Mouse (Mus musculus) kidney, embryonic 15.5 days (tissue): ENCODE measurements around the gene Gpr107. TPM values are rescaled to one million over a fixed set of nuclear protein-coding genes. Genes with fewer than 3 reads are reported as not detected.
A peak's percentile ranks its signal among the peaks of the same experiment; 100 is the strongest.
"Not testable (repeated sequence)": the region's sequence is repeated elsewhere in the genome, so short reads cannot be mapped to it uniquely, and the experiment has no call there.

ENCODE experiments used
- ATAC-seq: fragments of 200-750 bp; cut with Nextera tagmentation; replicated peaks from 2 replicates; pipeline ENCODE4 v1.8.0; 2017; ENCODE audit warnings: moderate TSS enrichment; ENCODE audit not compliant: low FRiP score
- H3K27ac ChIP-seq: fragments of 300-500 bp; sonication (generic); 2 replicates; pipeline ENCODE4 v1.5.1; 2015; ENCODE audit warnings: mild to moderate bottlenecking, inconsistent platforms
- H3K27me3 ChIP-seq: fragments of 300-500 bp; sonication (generic); 2 replicates; pipeline ENCODE4 v1.6.1; 2015; ENCODE audit warnings: inconsistent platforms
- H3K36me3 ChIP-seq: fragments of 300-500 bp; sonication (generic); 2 replicates; pipeline ENCODE4 v1.6.1; 2015; ENCODE audit warnings: inconsistent platforms
- H3K4me1 ChIP-seq: fragments of 300-500 bp; sonication (generic); 2 replicates; pipeline ENCODE4 v1.6.1; 2015; ENCODE audit warnings: inconsistent platforms
- H3K4me2 ChIP-seq: fragments of 300-500 bp; sonication (generic); 2 replicates; pipeline ENCODE4 v1.6.1; 2015; ENCODE audit warnings: moderate library complexity, mild to moderate bottlenecking, inconsistent platforms
- H3K4me3 ChIP-seq: fragments of 300-500 bp; sonication (generic); replicated peaks from 2 replicates; pipeline ENCODE4 v1.5.1; 2015; ENCODE audit warnings: mild to moderate bottlenecking, inconsistent platforms
- H3K9ac ChIP-seq: fragments of 300-500 bp; sonication (generic); 2 replicates; pipeline ENCODE4 v1.6.1; 2015; ENCODE audit warnings: mild to moderate bottlenecking, inconsistent platforms
- H3K9me3 ChIP-seq: fragments of 300-500 bp; sonication (generic); replicated peaks from 2 replicates; pipeline ENCODE4 v1.6.1; 2016; ENCODE audit warnings: inconsistent platforms
- WGBS: fragments of 180-500 bp; shearing (Covaris S2); methylation state at CpG from one replicate; pipeline ENCODE4 v1.1.7; 2015; ENCODE audit warnings: mixed read lengths; 5-methylcytosine and 5-hydroxymethylcytosine counted together
- polyA plus RNA-seq: library from polyadenylated mRNA; unstranded; fragments of >200 nt; fragmentation: Nextera tagmentation; extraction: Ambion mirVana; gene quantifications from 2 replicates; pipeline ENCODE4 v1.2.1, GENCODE M21; 2015

Gpr107 gene
- polyA plus RNA-seq, 1 experiment from 2014 or later, result 37.0 TPM

- Histone ChIP-seq H3K27me3 (no peaks in the 10 kb centered on the region), H3K9me3 (no peaks in the 10 kb centered on the region), H3K27ac (peak overlapping the region; percentile 89), H3K36me3 (peaks cover 39% of the 10 kb centered on the region), H3K4me2 (peak overlapping the region; percentile 29; the same call in 1 of the 2 replicates), H3K4me3 (no peak overlapping the region), H3K9ac (0 out of 2 replicates have a peak overlapping the region, but pooled peaks have one; percentile 21), H3K4me1 (peaks cover 46% of the 10 kb centered on the region)
- ATAC-seq, result no peak
- 38% methylated on average over 4 of the region's 4 CpGs for WGBS
Observed at GRCm38 (mm10) chr2:31165529-31165928, 13.4 kb downstream of the Gpr107 start.

- ATAC-seq, H3K9ac ChIP-seq, H3K9me3 ChIP-seq, H3K4me2 ChIP-seq, H3K27ac ChIP-seq, H3K27me3 ChIP-seq, H3K4me3 ChIP-seq: not testable (repeated sequence)
- H3K4me1 ChIP-seq, result peaks cover 46% of the 10 kb centered on the region
- peaks cover 58% of the 10 kb centered on the region for H3K36me3 ChIP-seq
- WGBS, result 86% methylated on average over 2 of the region's 2 CpGs
Observed at GRCm38 (mm10) chr2:31167571-31167970, 15.5 kb downstream of the Gpr107 start.

GRCm38 (mm10) chr2:31169001-31169400, 16.9 kb downstream of the Gpr107 start:
- ATAC-seq, result peak; percentile 43; the same call in 1 of the 2 replicates
- 71% methylated on average over 10 of the region's 10 CpGs for WGBS
- Histone ChIP-seq H3K27ac (peak overlapping the region; percentile 14; the same call in 1 of the 2 replicates), H3K4me2 (no peak overlapping the region), H3K9me3 (no peaks in the 10 kb centered on the region), H3K27me3 (no peaks in the 10 kb centered on the region), H3K4me1 (peaks cover 35% of the 10 kb centered on the region), H3K36me3 (peaks cover 72% of the 10 kb centered on the region), H3K4me3 (no peak overlapping the region), H3K9ac (no peak overlapping the region)

- no peak for ATAC-seq
- no peak overlapping the region for H3K4me3 ChIP-seq
- H3K9me3 ChIP-seq, result no peaks in the 10 kb centered on the region
- no peak overlapping the region for H3K27ac ChIP-seq
- H3K4me2 ChIP-seq, result no peak overlapping the region
- peaks cover 83% of the 10 kb centered on the region for H3K36me3 ChIP-seq
- peaks cover 23% of the 10 kb centered on the region for H3K4me1 ChIP-seq
- 82% methylated on average over 6 of the region's 6 CpGs for whole genome bisulfite sequencing
- H3K9ac ChIP-seq, result no peak overlapping the region
- H3K27me3 ChIP-seq, result no peaks in the 10 kb centered on the region
Observed at GRCm38 (mm10) chr2:31170164-31170563, 18.0 kb downstream of the Gpr107 start.

GRCm38 (mm10) chr2:31172001-31172400, 19.9 kb downstream of the Gpr107 start:
- H3K9me3 ChIP-seq, result no peaks in the 10 kb centered on the region
- H3K36me3 ChIP-seq, result peaks cover 97% of the 10 kb centered on the region
- ATAC-seq, result no peak
- 79% methylated on average over 5 of the region's 5 CpGs for WGBS
- no peaks in the 10 kb centered on the region for H3K27me3 ChIP-seq
- H3K4me1 ChIP-seq, result peaks cover 8% of the 10 kb centered on the region; the same call in 1 of the 2 replicates
- no peak overlapping the region for H3K4me2 ChIP-seq
- no peak overlapping the region for H3K4me3 ChIP-seq
- H3K27ac ChIP-seq, result peak overlapping the region; percentile 84
- no peak overlapping the region for H3K9ac ChIP-seq

GRCm38 (mm10) chr2:31172536-31172935, 20.4 kb downstream of the Gpr107 start:
- ATAC-seq, result no peak
- peaks cover 97% of the 10 kb centered on the region for H3K36me3 ChIP-seq
- no peak overlapping the region for H3K4me2 ChIP-seq
- H3K27me3 ChIP-seq, result no peaks in the 10 kb centered on the region
- H3K27ac ChIP-seq, result no peak overlapping the region
- no peak overlapping the region for H3K4me3 ChIP-seq
- peaks cover 7% of the 10 kb centered on the region; the same call in 1 of the 2 replicates for H3K4me1 ChIP-seq
- no peak overlapping the region for H3K9ac ChIP-seq
- H3K9me3 ChIP-seq, result no peaks in the 10 kb centered on the region
- 94% methylated on average over 5 of the region's 5 CpGs for WGBS

GRCm38 (mm10) chr2:31173290-31173689, 21.2 kb downstream of the Gpr107 start:
- ATAC-seq, result no peak
- H3K27me3 ChIP-seq, result no peaks in the 10 kb centered on the region
- H3K9ac ChIP-seq, result no peak overlapping the region
- peaks cover 3% of the 10 kb centered on the region; the same call in 1 of the 2 replicates for H3K4me1 ChIP-seq
- 67% methylated on average over 4 of the region's 4 CpGs for WGBS
- no peaks in the 10 kb centered on the region for H3K9me3 ChIP-seq
- H3K36me3 ChIP-seq, result peaks cover 97% of the 10 kb centered on the region
- no peak overlapping the region for H3K4me3 ChIP-seq
- no peak overlapping the region for H3K4me2 ChIP-seq
- no peak overlapping the region for H3K27ac ChIP-seq

- H3K9ac ChIP-seq, H3K27ac ChIP-seq, H3K4me1 ChIP-seq, H3K27me3 ChIP-seq, H3K9me3 ChIP-seq, H3K4me2 ChIP-seq, H3K4me3 ChIP-seq, ATAC-seq: not testable (repeated sequence)
- H3K36me3 ChIP-seq, result peaks cover 96% of the 10 kb centered on the region
- 86% methylated on average over 6 of the region's 6 CpGs for WGBS
Observed at GRCm38 (mm10) chr2:31178593-31178992, 26.5 kb downstream of the Gpr107 start.

GRCm38 (mm10) chr2:31179471-31179870, 27.4 kb downstream of the Gpr107 start:
- Histone ChIP-seq H3K9ac (no peak overlapping the region), H3K27me3 (no peaks in the 10 kb centered on the region), H3K9me3 (no peaks in the 10 kb centered on the region), H3K4me1 (no peaks in the 10 kb centered on the region), H3K36me3 (peaks cover 96% of the 10 kb centered on the region), H3K27ac (no peak overlapping the region), H3K4me3 (no peak overlapping the region), H3K4me2 (no peak overlapping the region)
- ATAC-seq, result no peak
- WGBS, result 78% methylated on average over 7 of the region's 7 CpGs

GRCm38 (mm10) chr2:31180081-31180551, 28.0 kb downstream of the Gpr107 start:
- Histone ChIP-seq H3K4me3 (no peak overlapping the region), H3K9me3 (no peaks in the 10 kb centered on the region), H3K4me2 (no peak overlapping the region), H3K4me1 (no peaks in the 10 kb centered on the region), H3K27ac (no peak overlapping the region), H3K27me3 (no peaks in the 10 kb centered on the region), H3K36me3 (peaks cover 97% of the 10 kb centered on the region), H3K9ac (no peak overlapping the region)
- WGBS, result 58% methylated on average over 7 of the region's 7 CpGs
- no peak for ATAC-seq

- Histone ChIP-seq H3K36me3 (peaks cover 95% of the 10 kb centered on the region), H3K4me3 (no peak overlapping the region), H3K4me2 (no peak overlapping the region), H3K9me3 (no peaks in the 10 kb centered on the region), H3K9ac (no peak overlapping the region), H3K27me3 (no peaks in the 10 kb centered on the region), H3K4me1 (no peaks in the 10 kb centered on the region), H3K27ac (no peak overlapping the region)
- ATAC-seq, result no peak
- WGBS, result 85% methylated on average over 6 of the region's 6 CpGs
Observed at GRCm38 (mm10) chr2:31182786-31183330, 30.7 kb downstream of the Gpr107 start.

GRCm38 (mm10) chr2:31183830-31184229, 31.7 kb downstream of the Gpr107 start:
- ATAC-seq, result no peak
- H3K36me3 ChIP-seq, result peaks cover 94% of the 10 kb centered on the region

GRCm38 (mm10) chr2:31188691-31189090, 36.6 kb downstream of the Gpr107 start:
- Histone ChIP-seq H3K4me3 (no peak overlapping the region), H3K36me3 (peaks cover 95% of the 10 kb centered on the region), H3K4me1 (no peaks in the 10 kb centered on the region), H3K9ac (no peak overlapping the region), H3K4me2 (no peak overlapping the region), H3K27me3 (no peaks in the 10 kb centered on the region), H3K27ac (no peak overlapping the region), H3K9me3 (no peaks in the 10 kb centered on the region)
- no peak for ATAC-seq
- WGBS, result 97% methylated on average over 1 of the region's 1 CpGs

More at GRCm38 (mm10) chr2:31183830-31184229, 31.7 kb downstream of the Gpr107 start:
- no peaks in the 10 kb centered on the region for H3K27me3 ChIP-seq
- H3K4me1 ChIP-seq, result no peaks in the 10 kb centered on the region
- 92% methylated on average over 1 of the region's 1 CpGs for WGBS
- H3K9ac ChIP-seq, result no peak overlapping the region
- no peak overlapping the region for H3K4me2 ChIP-seq
- no peaks in the 10 kb centered on the region for H3K9me3 ChIP-seq
- no peak overlapping the region for H3K4me3 ChIP-seq
- no peak overlapping the region for H3K27ac ChIP-seq
